Mouse (Mus musculus) spleen, adult 12 weeks (tissue): ENCODE results near the gene Sh2d3c.

Experiments
- DNase-seq: peaks from one replicate; pipeline ENCODE4 v3.0.0; 2022; ENCODE audit warnings: low spot score

The Sh2d3c gene

GRCm38 (mm10) chr2:32720681-32721229 is at the start of gene Sh2d3c:
Sh2d3c (plus strand) TSS chr2:32721055.
- DNase-seq, result no peak

- no peak for DNase-seq
Observed at GRCm38 (mm10) chr2:32671147-32671546, 49.7 kb upstream of the Sh2d3c start.

GRCm38 (mm10) chr2:32671907-32672595 is 48.8 kb upstream of the Sh2d3c start:
- DNase-seq, result no peak

- no peak for DNase-seq
Observed at GRCm38 (mm10) chr2:32673176-32673917, 47.5 kb upstream of the Sh2d3c start.

GRCm38 (mm10) chr2:32676821-32677220 is 44.0 kb upstream of the Sh2d3c start:
- DNase-seq, result no peak

GRCm38 (mm10) chr2:32677683-32678082 is 43.2 kb upstream of the Sh2d3c start:
- DNase-seq, result no peak

- no peak for DNase-seq
Observed at GRCm38 (mm10) chr2:32680051-32680451, 40.8 kb upstream of the Sh2d3c start.

GRCm38 (mm10) chr2:32680961-32681650 is 39.7 kb upstream of the Sh2d3c start:
- DNase-seq, result no peak

GRCm38 (mm10) chr2:32681754-32682153 is 39.1 kb upstream of the Sh2d3c start:
- DNase-seq, result no peak

GRCm38 (mm10) chr2:32682721-32683417 is 38.0 kb upstream of the Sh2d3c start:
- DNase-seq, result no peak

GRCm38 (mm10) chr2:32683701-32684100 is 37.2 kb upstream of the Sh2d3c start:
- DNase-seq, result no peak

- DNase-seq, result no peak
Observed at GRCm38 (mm10) chr2:32684681-32685428, 36.0 kb upstream of the Sh2d3c start.

GRCm38 (mm10) chr2:32685807-32686206 is 35.0 kb upstream of the Sh2d3c start:
- DNase-seq, result no peak

- no peak for DNase-seq
Observed at GRCm38 (mm10) chr2:32686640-32687039, 34.2 kb upstream of the Sh2d3c start.

- no peak for DNase-seq
Observed at GRCm38 (mm10) chr2:32687562-32687961, 33.3 kb upstream of the Sh2d3c start.

GRCm38 (mm10) chr2:32689420-32689819 is 31.4 kb upstream of the Sh2d3c start:
- DNase-seq, result peak; percentile 75

GRCm38 (mm10) chr2:32691041-32691440 is 29.8 kb upstream of the Sh2d3c start:
- no peak for DNase-seq

- DNase-seq, result no peak
Observed at GRCm38 (mm10) chr2:32692496-32692895, 28.4 kb upstream of the Sh2d3c start.

GRCm38 (mm10) chr2:32693282-32693681 is 27.6 kb upstream of the Sh2d3c start:
- no peak for DNase-seq

GRCm38 (mm10) chr2:32693823-32694411 is 26.9 kb upstream of the Sh2d3c start:
- peak; percentile 81 for DNase-seq

- DNase-seq, result no peak
Observed at GRCm38 (mm10) chr2:32694691-32695090, 26.2 kb upstream of the Sh2d3c start.
